Mouse (Mus musculus) large intestine, adult 2 months (tissue): ENCODE measurements around the gene Cachd1. TPM values are rescaled to one million over a fixed set of nuclear protein-coding genes. Genes with fewer than 3 reads are reported as not detected.
A peak's percentile ranks its signal among the peaks of the same experiment; 100 is the strongest.

Source experiments
- DNase-seq: peaks from one replicate; pipeline ENCODE4 v3.0.0-alpha.2; 2012; ENCODE audit warnings: low read depth, low spot score
- WGBS: fragments of 180-500 bp; shearing (Covaris S2); methylation state at CpG from one replicate; pipeline ENCODE4 v1.1.7; 2018; 5-methylcytosine and 5-hydroxymethylcytosine counted together
- polyA plus RNA-seq: library from polyadenylated mRNA; depleted of rRNA; stranded (reverse); fragments of >200 nt; gene quantifications from 2 replicates; pipeline ENCODE4 v1.2.3, GENCODE M21; 2012

Cachd1 gene
- polyA plus RNA-seq, 1 experiment = 27.6 TPM

GRCm38 (mm10) chr4:100855373-100855772 lies 78.9 kb downstream of the Cachd1 start:
- WGBS = 84% methylated on average over 4 of the region's 4 CpGs
- no peak for DNase-seq

DNA sequence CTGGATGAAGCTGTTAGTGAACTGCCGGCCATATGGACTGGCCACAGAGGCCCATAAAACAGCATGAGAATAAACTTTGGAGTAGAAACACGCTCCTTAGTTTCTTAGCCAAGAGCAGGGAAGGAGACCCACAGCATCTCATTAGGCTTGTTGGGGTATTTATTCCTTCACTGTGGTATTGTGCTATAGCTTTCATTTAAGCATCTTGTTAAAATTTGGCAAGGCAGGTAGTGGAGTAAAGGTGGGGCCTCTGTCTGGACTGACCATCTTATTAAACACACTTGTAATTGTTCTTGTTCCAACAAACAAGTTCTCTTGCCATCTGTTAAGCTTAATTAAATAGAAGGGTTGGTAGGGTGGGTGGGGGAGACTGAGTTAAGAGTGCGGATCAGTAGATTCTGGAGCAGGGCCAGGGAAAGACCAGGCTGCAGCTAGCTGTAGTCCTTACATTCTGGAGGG lies 81.0 kb downstream of the Cachd1 start:
- 38% methylated on average over 3 of the region's 3 CpGs for WGBS
- no peak for DNase-seq

- peak; percentile 56 for DNase-seq
- WGBS = 25% methylated on average over 15 of the region's 15 CpGs
Measured at GRCm38 (mm10) chr4:100863861-100864428, 87.5 kb downstream of the Cachd1 start.

GRCm38 (mm10) chr4:100865423-100865822 lies 88.9 kb downstream of the Cachd1 start:
- DNase-seq = no peak
- WGBS = 60% methylated on average over 13 of the region's 13 CpGs

DNA sequence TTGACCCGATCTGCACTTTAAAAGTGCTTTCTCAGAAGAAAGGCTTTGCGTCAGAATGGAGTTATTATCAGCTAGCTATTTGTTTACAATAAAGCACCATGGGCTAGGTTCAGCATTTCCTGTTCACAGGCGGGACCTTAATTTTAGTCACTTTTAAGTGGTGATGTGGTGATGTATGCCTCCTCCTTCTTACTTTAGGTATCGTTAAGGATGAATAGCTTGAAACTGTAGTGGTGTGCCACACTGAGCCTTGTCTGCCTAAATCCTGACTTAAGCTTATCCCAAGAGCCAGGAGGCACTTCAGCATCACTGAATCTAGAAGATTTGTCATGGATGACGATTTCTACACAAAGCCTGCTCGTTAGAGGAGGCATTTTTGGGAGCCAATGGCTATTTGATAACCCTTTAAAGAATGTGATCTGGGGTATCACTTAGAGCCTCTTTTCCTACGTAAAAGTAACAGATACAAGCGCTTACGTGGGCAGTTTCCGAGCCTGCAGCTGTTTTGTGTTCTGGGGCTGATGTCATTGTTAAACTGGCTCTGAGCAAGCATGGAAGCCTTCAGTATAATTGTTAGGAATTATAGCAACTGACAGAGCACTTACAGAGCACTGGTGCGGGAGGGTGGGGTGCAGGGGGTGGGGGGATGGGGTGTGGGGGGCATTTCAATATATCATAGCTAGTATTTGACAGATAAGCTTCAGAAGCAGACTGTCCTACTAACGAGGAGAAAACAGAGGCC lies 89.7 kb downstream of the Cachd1 start:
- no peak for DNase-seq
- 69% methylated on average over 12 of the region's 12 CpGs for WGBS

- 69% methylated on average over 3 of the region's 3 CpGs for WGBS
- DNase-seq = no peak
Measured at GRCm38 (mm10) chr4:100877351-100877750, 100.9 kb downstream of the Cachd1 start.

DNA sequence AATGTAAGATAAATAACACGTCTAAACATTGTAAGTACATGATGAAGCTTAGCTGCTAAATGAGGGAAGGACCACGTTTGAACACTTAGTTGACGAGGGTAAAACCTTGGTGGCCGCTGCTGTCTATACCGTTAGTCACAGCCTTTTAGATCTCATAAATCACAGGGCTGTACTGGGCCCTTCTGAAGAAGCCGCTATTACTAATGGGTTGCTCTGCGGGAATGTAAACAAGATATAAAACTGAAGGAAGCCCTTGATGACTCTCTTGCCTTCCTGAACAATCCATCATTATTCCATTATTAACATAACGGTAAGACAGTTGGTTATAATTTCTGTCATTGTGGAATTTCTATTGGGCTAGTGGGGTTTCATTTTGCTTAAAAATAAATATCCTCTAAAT lies 102.9 kb downstream of the Cachd1 start:
- DNase-seq = no peak
- WGBS = 50% methylated on average over 8 of the region's 8 CpGs

- no peak for DNase-seq
- whole genome bisulfite sequencing = 76% methylated on average over 4 of the region's 4 CpGs
Measured at GRCm38 (mm10) chr4:100880075-100880474, 103.6 kb downstream of the Cachd1 start.

DNA sequence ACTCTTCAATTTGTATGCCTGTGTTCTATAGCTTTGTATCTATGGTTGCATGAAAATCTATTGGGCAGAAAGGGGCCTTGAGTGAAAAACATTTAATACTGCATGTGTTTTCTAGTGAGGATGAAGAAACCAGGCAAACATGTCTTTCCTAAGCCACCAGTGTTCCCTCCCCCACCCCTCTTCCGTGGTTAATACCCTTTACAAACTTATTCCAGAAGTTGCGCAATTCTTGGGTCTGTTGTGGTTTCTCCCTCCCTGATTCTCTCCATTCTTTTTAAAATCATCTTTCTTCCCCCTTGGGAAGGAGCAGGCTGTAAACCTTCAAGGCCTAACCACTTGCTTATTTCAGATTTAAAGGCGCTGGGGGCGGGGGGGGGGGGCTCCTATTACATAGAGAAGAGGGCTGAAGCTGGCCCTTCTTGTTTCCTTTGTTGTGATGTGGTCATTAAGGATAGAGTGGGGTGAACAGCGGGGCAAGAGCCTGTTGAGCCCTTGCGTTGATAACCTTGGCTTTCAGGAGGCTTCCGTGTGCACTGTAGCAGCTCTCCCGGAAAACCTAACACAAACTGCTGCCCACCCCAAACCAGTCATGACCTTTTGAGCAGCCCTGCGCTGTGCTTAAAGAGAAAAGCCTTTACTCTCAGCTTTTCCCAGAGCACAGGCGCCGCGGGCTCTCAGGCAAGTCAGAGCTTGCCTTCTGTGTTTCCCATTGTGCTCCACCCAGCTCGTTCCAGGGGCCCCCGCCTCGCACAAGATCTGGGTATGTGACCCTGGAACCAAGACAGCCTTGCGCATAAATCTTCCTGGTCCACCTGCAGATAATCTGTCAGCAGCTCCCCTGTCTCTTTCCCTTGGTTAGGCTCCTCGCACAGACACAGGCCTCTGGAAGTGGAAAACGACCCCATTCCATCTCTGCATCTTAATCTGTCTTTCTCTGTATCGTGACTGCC lies 109.6 kb downstream of the Cachd1 start:
- no peak for DNase-seq
- 58% methylated on average over 19 of the region's 19 CpGs for WGBS

GRCm38 (mm10) chr4:100886743-100887416 lies 110.4 kb downstream of the Cachd1 start:
- no peak for DNase-seq
- 85% methylated on average over 8 of the region's 8 CpGs for WGBS

- WGBS = 58% methylated on average over 7 of the region's 7 CpGs
- no peak for DNase-seq
Measured at GRCm38 (mm10) chr4:100890106-100890970, 113.9 kb downstream of the Cachd1 start.

GRCm38 (mm10) chr4:100893739-100894138 lies 117.3 kb downstream of the Cachd1 start:
- DNase-seq = no peak

- WGBS = 57% methylated on average over 2 of the region's 2 CpGs
- DNase-seq = no peak
Measured at GRCm38 (mm10) chr4:100894142-100894541, 117.7 kb downstream of the Cachd1 start.

DNA sequence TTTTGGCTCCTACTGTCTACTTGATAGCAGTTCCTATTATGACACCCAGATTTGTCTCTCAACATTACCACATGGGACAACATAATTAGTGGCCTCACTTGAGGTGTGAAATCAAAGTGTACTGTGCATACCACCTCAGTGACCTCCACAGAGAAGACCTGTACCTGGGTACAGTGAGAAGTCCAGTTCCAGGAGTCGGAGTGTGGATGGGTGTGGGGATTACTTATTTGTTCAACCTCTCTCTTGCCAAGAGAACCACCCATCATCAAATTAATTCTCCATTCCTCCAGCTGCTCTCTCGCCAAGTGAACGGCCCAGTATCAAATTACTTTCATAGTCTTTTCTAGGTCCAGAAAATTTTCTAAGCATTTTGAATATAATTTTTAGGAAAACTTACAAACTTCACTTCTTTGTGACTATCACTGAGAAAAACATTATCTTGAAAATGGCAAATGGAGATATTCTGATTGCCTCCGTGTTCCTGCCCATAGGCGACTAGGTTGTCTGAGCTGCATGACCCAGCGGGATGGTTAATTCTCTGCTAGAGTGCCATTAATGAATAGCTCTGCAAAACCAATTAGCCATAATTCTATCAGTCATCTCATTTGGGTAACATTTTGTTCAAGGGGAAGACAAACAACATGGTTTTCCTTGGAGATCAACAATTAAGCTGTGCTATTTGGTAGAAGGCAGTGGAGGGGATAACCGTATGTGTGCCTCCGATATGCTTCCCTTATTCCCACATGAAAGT lies 120.0 kb downstream of the Cachd1 start:
- DNase-seq = no peak
- WGBS = 73% methylated on average over 8 of the region's 8 CpGs

- no peak for DNase-seq
- 97% methylated on average over 3 of the region's 3 CpGs for WGBS
Measured at GRCm38 (mm10) chr4:100897943-100898342, 121.5 kb downstream of the Cachd1 start.

DNA sequence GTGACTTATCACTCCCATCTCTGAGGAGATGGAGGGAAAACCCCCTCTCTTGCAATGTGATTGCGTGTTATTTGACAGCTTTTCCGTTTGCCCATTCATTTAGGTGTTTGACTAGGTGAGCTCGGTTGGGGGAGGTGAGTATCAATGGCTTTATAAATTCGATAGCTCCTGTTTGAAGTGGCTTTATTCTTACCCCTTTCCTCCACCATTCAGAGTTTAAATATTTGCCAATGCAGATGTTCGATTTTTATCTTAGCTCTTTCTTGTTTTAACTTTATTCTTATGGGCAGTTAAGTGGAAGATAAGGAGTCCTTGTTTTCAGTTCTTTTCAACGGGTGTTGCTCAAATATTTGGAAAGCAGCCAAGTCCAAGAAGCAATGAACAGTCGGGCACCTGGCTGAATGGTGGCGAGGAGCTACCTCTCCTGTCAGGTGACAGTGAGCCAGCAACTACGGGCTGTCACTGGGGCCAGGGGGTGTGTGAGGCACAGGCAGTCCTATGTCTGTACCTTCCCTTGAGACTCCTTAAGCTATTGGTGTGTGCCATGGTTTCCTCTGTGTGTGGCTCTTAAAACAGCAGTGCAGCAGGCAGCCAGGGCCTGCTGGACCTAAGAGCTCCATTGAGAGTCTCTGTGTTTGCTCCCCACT lies 133.3 kb downstream of the Cachd1 start:
- WGBS = 34% methylated on average over 9 of the region's 9 CpGs
- DNase-seq = peak; percentile 50

- WGBS = 56% methylated on average over 11 of the region's 11 CpGs
- no peak for DNase-seq
Measured at GRCm38 (mm10) chr4:100910605-100911330, 134.3 kb downstream of the Cachd1 start.
